Mouse (Mus musculus) erythroblast, adult 5-6 weeks (primary cell): ENCODE data around the gene Ppp1r17. TPM values are rescaled to one million over a fixed set of nuclear protein-coding genes. Genes with fewer than 3 reads are reported as not detected.

Experiments used
- ATAC-seq: replicated peaks from 2 replicates; pipeline ENCODE4 v1.8.0; 2016; ENCODE audit warnings: moderate number of reproducible peaks, mild to moderate bottlenecking, moderate TSS enrichment, inconsistent platforms; ENCODE audit not compliant: poor library complexity, low FRiP score, severe bottlenecking
- total RNA-seq, 2 experiments: library from RNA; stranded (forward) in 1 of 2; stranded (reverse) in 1 of 2; fragments of 150-400 nt in 1 of 2; fragments of 200-764, 138-1000 nt in 1 of 2; gene quantifications; 2 replicates each; pipeline versions ENCODE4 v1.2.3 to v1.2.4; 2015 to 2017; ENCODE audit warnings: low replicate concordance in 2 of 2

Ppp1r17 gene
- total RNA-seq (2015; ENCODE audit: low replicate concordance) (not detected in 2 replicates), total RNA-seq (2017; ENCODE audit: low replicate concordance) (not detected in 2 replicates)

- no peak for ATAC-seq
Observed at GRCm38 (mm10) chr6:56017291-56017994, at the start of gene Ppp1r17. Gene Ppp1r17 (plus strand): TSS chr6:56017497.

GRCm38 (mm10) chr6:55972998-55973397 is 44.3 kb upstream of the Ppp1r17 start:
- ATAC-seq: no peak

GRCm38 (mm10) chr6:55979766-55980165 is 37.5 kb upstream of the Ppp1r17 start:
- no peak for ATAC-seq

- ATAC-seq: no peak
Observed at GRCm38 (mm10) chr6:56008711-56009110, 8.6 kb upstream of the Ppp1r17 start.

- no peak for ATAC-seq
Observed at GRCm38 (mm10) chr6:56012384-56012783, 4.9 kb upstream of the Ppp1r17 start.

GRCm38 (mm10) chr6:56019632-56020031 is 2.3 kb downstream of the Ppp1r17 start:
- no peak for ATAC-seq

- ATAC-seq: no peak
Observed at GRCm38 (mm10) chr6:56025533-56025932, 8.2 kb downstream of the Ppp1r17 start.

- ATAC-seq: no peak
Observed at GRCm38 (mm10) chr6:56027318-56027717, 10.0 kb downstream of the Ppp1r17 start.

- no peak for ATAC-seq
Observed at GRCm38 (mm10) chr6:56027966-56028365, 10.7 kb downstream of the Ppp1r17 start.

- no peak for ATAC-seq
Observed at GRCm38 (mm10) chr6:56029986-56030385, 12.7 kb downstream of the Ppp1r17 start.

- no peak for ATAC-seq
Observed at GRCm38 (mm10) chr6:56032231-56032630, 14.9 kb downstream of the Ppp1r17 start.

GRCm38 (mm10) chr6:56035054-56035453 is 17.8 kb downstream of the Ppp1r17 start:
- no peak for ATAC-seq

- no peak for ATAC-seq
Observed at GRCm38 (mm10) chr6:56039476-56040055, 22.3 kb downstream of the Ppp1r17 start.

GRCm38 (mm10) chr6:56044270-56044669 is 27.0 kb downstream of the Ppp1r17 start:
- no peak for ATAC-seq

GRCm38 (mm10) chr6:56044716-56045115 is 27.4 kb downstream of the Ppp1r17 start:
- no peak for ATAC-seq

GRCm38 (mm10) chr6:56048580-56048979 is 31.3 kb downstream of the Ppp1r17 start:
- no peak for ATAC-seq

- no peak for ATAC-seq
Observed at GRCm38 (mm10) chr6:56049104-56049503, 31.8 kb downstream of the Ppp1r17 start.

- ATAC-seq: no peak
Observed at GRCm38 (mm10) chr6:56063736-56064135, 46.4 kb downstream of the Ppp1r17 start.

GRCm38 (mm10) chr6:56066632-56067282 is 49.5 kb downstream of the Ppp1r17 start:
- no peak for ATAC-seq

GRCm38 (mm10) chr6:56068516-56068915 is 51.2 kb downstream of the Ppp1r17 start:
- ATAC-seq: no peak

GRCm38 (mm10) chr6:56076378-56076805 is 59.1 kb downstream of the Ppp1r17 start:
- ATAC-seq: no peak
